Mouse (Mus musculus) ES-E14 (cell line): ENCODE measurements at regions not wholly inside any gene's neighbourhood (a gene's known extent, or its start where the extent isn't known, plus 50 kb on each side); places are given as distances from the start of the nearest gene placed in this dataset.

Experiments used
- DNase-seq: peaks from one replicate; pipeline ENCODE4 v3.0.0-alpha.2; 2013; ENCODE audit warnings: low read depth, low spot score
- H3K27ac ChIP-seq: 2 replicates; pipeline ENCODE4 v1.5.1; 2012; ENCODE audit warnings: low read depth, mild to moderate bottlenecking, low read length, moderate library complexity, mixed read lengths; ENCODE audit not compliant: poor library complexity, insufficient read depth, severe bottlenecking
- H3K36me3 ChIP-seq: 2 replicates; pipeline ENCODE4 v1.6.1; 2012; ENCODE audit warnings: mild to moderate bottlenecking, low read length, moderate library complexity, mixed read lengths; ENCODE audit not compliant: control insufficient read depth, poor library complexity, insufficient read depth, severe bottlenecking
- H3K4me1 ChIP-seq, 2 experiments: fragments of 150-350 bp in 1 of 2; sonication (generic) in 1 of 2; 2 replicates each; pipeline ENCODE4 v1.6.1; 2012; ENCODE audit warnings: low read length in 2 of 2, mild to moderate bottlenecking in 1 of 2, mixed read lengths in 1 of 2; ENCODE audit not compliant: control insufficient read depth in 2 of 2, insufficient read depth in 2 of 2, poor library complexity in 1 of 2
- H3K4me3 ChIP-seq, 2 experiments: fragments of 150-350 bp in 1 of 2; sonication (generic) in 1 of 2; 2 replicates each; pipeline ENCODE4 v1.5.1; 2012; ENCODE audit warnings: low read length in 2 of 2, low read depth in 1 of 2, mild to moderate bottlenecking in 1 of 2, mixed read lengths in 1 of 2; ENCODE audit not compliant: insufficient read depth in 1 of 2, poor library complexity in 1 of 2, severe bottlenecking in 1 of 2
- H3K9ac ChIP-seq: 2 replicates; pipeline ENCODE4 v1.6.1; 2012; ENCODE audit warnings: low read depth, mild to moderate bottlenecking, low read length, mixed read lengths; ENCODE audit not compliant: poor library complexity, insufficient read depth, severe bottlenecking
- H3K9me3 ChIP-seq: fragments of 150-350 bp; sonication (generic); 2 replicates; pipeline ENCODE4 v1.6.1; 2012; ENCODE audit warnings: low read depth, mild to moderate bottlenecking, low read length; ENCODE audit not compliant: control insufficient read depth, insufficient read depth
- CHD2 ChIP-seq: IDR thresholded peaks from 2 replicates; pipeline ENCODE4 v1.6.1; 2014; ENCODE audit warnings: mild to moderate bottlenecking, low read depth, low read length, inconsistent platforms
- HCFC1 ChIP-seq: IDR thresholded peaks from 2 replicates; pipeline ENCODE4 v1.6.1; 2012; ENCODE audit warnings: low read length, inconsistent platforms, borderline replicate concordance; ENCODE audit not compliant: insufficient read depth
- MAFK ChIP-seq: IDR thresholded peaks from 2 replicates; pipeline ENCODE4 v1.6.1; 2014; ENCODE audit warnings: mild to moderate bottlenecking, low read depth, low read length, inconsistent platforms; ENCODE audit not compliant: insufficient read depth
- ZC3H11A ChIP-seq: IDR thresholded peaks from 2 replicates; pipeline ENCODE4 v1.6.1; 2012; ENCODE audit warnings: low read depth, mild to moderate bottlenecking, inconsistent platforms, low read length, borderline replicate concordance
- ZNF384 ChIP-seq: IDR thresholded peaks from 2 replicates; pipeline ENCODE4 v1.6.1; 2012; ENCODE audit warnings: low read depth, low read length, inconsistent platforms
- in situ Hi-C, 2 experiments: fragments of 600-800 bp; cut with MboI; formaldehyde crosslinking; loops; one replicate each; pipeline ENCODE4 v1.15.1; 2025; ENCODE audit warnings: low sequenced_read_pairs in 2 of 2, inconsistent platforms in 1 of 2; ENCODE audit not compliant: unreplicated experiment in 2 of 2

GRCm38 (mm10) chr14:108180920-108181319, 733.0 kb downstream of the Slitrk1 start:
- Histone ChIP-seq H3K9me3 (no peaks in the 10 kb centered on the region), H3K27ac (no peak overlapping the region), H3K4me1 (no peaks in the 10 kb centered on the region), H3K9ac (no peak overlapping the region), H3K36me3 (no peaks in the 10 kb centered on the region), H3K4me3 (no peak overlapping the region)
- in situ Hi-C loops, result loop anchor here in 1 of 2 experiments (25.0 kb wide), 1 partner anchor 106 kb away; no protein-coding TSS in a partner anchor
- no peak for DNase-seq
- TF ChIP-seq ZNF384, result no peak
- TF ChIP-seq MAFK, result no peak
- TF ChIP-seq CHD2, result no peak
- no peak for TF ChIP-seq ZC3H11A
- no peak for TF ChIP-seq HCFC1

- TF ChIP-seq ZNF384, result no peak
- TF ChIP-seq MAFK, result no peak
- TF ChIP-seq ZC3H11A, result no peak
- no peak for TF ChIP-seq CHD2
- TF ChIP-seq HCFC1, result no peak
- no peaks in the 10 kb centered on the region for H3K9me3 ChIP-seq
- H3K27ac ChIP-seq, result no peak overlapping the region
- H3K9ac ChIP-seq, result no peak overlapping the region
- in situ Hi-C loops, result loop anchor here in 1 of 2 experiments (25.0 kb wide), 1 partner anchor 112 kb away; no protein-coding TSS in a partner anchor
- no peak overlapping the region for H3K4me3 ChIP-seq
- H3K4me1 ChIP-seq, result no peaks in the 10 kb centered on the region
- no peaks in the 10 kb centered on the region for H3K36me3 ChIP-seq
- no peak for DNase-seq
These were observed 738.6 kb downstream of the Slitrk1 start for GRCm38 (mm10) chr14:108175275-108175860.

- no peaks in the 10 kb centered on the region for H3K36me3 ChIP-seq
- TF ChIP-seq ZC3H11A (no peak), CHD2 (no peak), HCFC1 (no peak), ZNF384 (no peak), MAFK (no peak)
- in situ Hi-C loops, result no loop called here
- no peak overlapping the region for H3K9ac ChIP-seq
- no peak for DNase-seq
- no peak overlapping the region for H3K4me3 ChIP-seq
- no peak overlapping the region for H3K27ac ChIP-seq
- no peaks in the 10 kb centered on the region for H3K4me1 ChIP-seq
- no peaks in the 10 kb centered on the region for H3K9me3 ChIP-seq
These were observed 761.0 kb downstream of the Slitrk1 start for GRCm38 (mm10) chr14:108152981-108153380.

- Histone ChIP-seq H3K27ac (no peak overlapping the region), H3K9ac (no peak overlapping the region), H3K4me3 (no peak overlapping the region), H3K36me3 (no peaks in the 10 kb centered on the region), H3K9me3 (no peaks in the 10 kb centered on the region), H3K4me1 (no peaks in the 10 kb centered on the region)
- in situ Hi-C loops, result no loop called here
- TF ChIP-seq ZC3H11A (no peak), HCFC1 (no peak), MAFK (no peak), ZNF384 (no peak), CHD2 (no peak)
- DNase-seq, result no peak
These were observed 790.8 kb downstream of the Slitrk1 start for GRCm38 (mm10) chr14:108123147-108123546.

GRCm38 (mm10) chr14:108105009-108105408, 808.9 kb downstream of the Slitrk1 start:
- DNase-seq, result no peak
- TF ChIP-seq ZC3H11A, result no peak
- no peak for TF ChIP-seq CHD2
- TF ChIP-seq HCFC1, result no peak
- no peaks in the 10 kb centered on the region for H3K4me1 ChIP-seq
- no peak overlapping the region for H3K9ac ChIP-seq
- no peaks in the 10 kb centered on the region for H3K36me3 ChIP-seq
- H3K27ac ChIP-seq, result no peak overlapping the region
- in situ Hi-C loops, result no loop called here
- no peak overlapping the region for H3K4me3 ChIP-seq
- no peaks in the 10 kb centered on the region for H3K9me3 ChIP-seq
